In genomic region chr11:5829327-5829726, GRCm38 (mm10) we compare ENCODE assay signal across 31 mouse cellular contexts. TPM values are rescaled to one million over a fixed set of nuclear protein-coding genes. Genes with fewer than 3 reads are reported as not detected.
A peak's percentile ranks its signal among the peaks of the same experiment; 100 is the strongest.
DNase-seq lines count a peak whose midpoint lies in the region; ATAC-seq and TF ChIP-seq lines count a peak whose summit lies in the region.
"Had no signal": no experiment of that assay in that cellular context is flagged by ENCODE, and none has a peak within 500 bp of the region (broad histone marks: within the 10 kb centered on the region; RNA-seq: fewer than 3 reads in every experiment).

No protein-coding gene starts in this region.

- DNase-seq in lung, adult 2 months: no peak
- DNase-seq in forebrain, postnatal 0 days: no peak
- no peak for DNase-seq in right cerebral cortex, postnatal 14 days
- DNase-seq: adrenal gland, adult 8-10 months; cerebellum, adult 8-10 months; cerebellum, postnatal 25 days; heart, postnatal 14 days; kidney, adult 8-10 months; kidney, postnatal 4 days; layer of hippocampus, postnatal 36 days; liver; right cerebral cortex, adult 18-20 months; right cerebral cortex, postnatal 4 days had no signal

- H3K4me2 ChIP-seq in lung, embryonic 16.5 days (ENCODE audit: low read depth, low read length): no peak overlapping the region
- H3K4me2 ChIP-seq in forebrain, postnatal 0 days (ENCODE audit: low read depth): no peak overlapping the region
- H3K4me2 ChIP-seq: forebrain, embryonic 13.5 days; heart, embryonic 12.5 days; hindbrain, embryonic 12.5 days; intestine, embryonic 15.5 days; liver, embryonic 15.5 days; lung, embryonic 15.5 days; midbrain, embryonic 15.5 days; neural tube, embryonic 15.5 days; stomach, embryonic 15.5 days had no signal

- H3K27me3 ChIP-seq in lung, embryonic 16.5 days (ENCODE audit: control insufficient read depth, insufficient read depth, low read depth, low read length): no peaks in the 10 kb centered on the region
- no peaks in the 10 kb centered on the region for H3K27me3 ChIP-seq in forebrain, postnatal 0 days (ENCODE audit: insufficient read depth, low read length)
- H3K27me3 ChIP-seq: CH12.LX; forebrain, embryonic 13.5 days; heart, embryonic 12.5 days; hindbrain, embryonic 12.5 days; intestine, embryonic 15.5 days; liver, embryonic 15.5 days; lung, embryonic 15.5 days; midbrain, embryonic 15.5 days; neural tube, embryonic 15.5 days; stomach, embryonic 15.5 days had no signal

- no peak for TF ChIP-seq CTCF in lung, adult 2 months (IDR thresholded peaks at IDR 0.05; ENCODE audit: insufficient read depth, low read length)
- TF ChIP-seq CTCF in bone marrow, adult 2 months (IDR thresholded peaks at IDR 0.05; ENCODE audit: control insufficient read depth, insufficient read depth, low read length): no peak
- no peak for TF ChIP-seq CTCF in forebrain, postnatal 0 days (IDR thresholded peaks at IDR 0.05; ENCODE audit: low read depth)

- no peak overlapping the region for H3K27ac ChIP-seq in lung, embryonic 16.5 days (ENCODE audit: low read length)
- H3K27ac ChIP-seq in bone marrow, adult 2 months (ENCODE audit: control insufficient read depth, insufficient read depth, low read depth, low read length, poor library complexity): peak overlapping the region; percentile 5; the same call in 1 of the 2 replicates
- H3K27ac ChIP-seq in forebrain, postnatal 0 days (ENCODE audit: low read depth, low read length): no peak overlapping the region
- H3K27ac ChIP-seq: forebrain, embryonic 13.5 days; hindbrain, embryonic 12.5 days; hindbrain, postnatal 0 days; intestine, embryonic 15.5 days; kidney, postnatal 0 days; liver, embryonic 15.5 days; lung, embryonic 15.5 days; macrophage; midbrain, embryonic 10.5 days; midbrain, embryonic 15.5 days; neural tube, embryonic 15.5 days; stomach, embryonic 15.5 days had no signal

- TF ChIP-seq POLR2A in lung, adult 2 months (IDR thresholded peaks at IDR 0.05; ENCODE audit: borderline replicate concordance, extremely low read depth, low read depth, low read length): no peak
- no peak for TF ChIP-seq POLR2A in bone marrow, adult 2 months (IDR thresholded peaks at IDR 0.05; ENCODE audit: borderline replicate concordance, control insufficient read depth, low read depth, low read length)

- H3K9ac ChIP-seq in lung, embryonic 16.5 days (ENCODE audit: low read length): no peak overlapping the region
- H3K9ac ChIP-seq in forebrain, postnatal 0 days: no peak overlapping the region
- H3K9ac ChIP-seq: forebrain, embryonic 13.5 days; heart, embryonic 12.5 days; hindbrain, embryonic 12.5 days; intestine, embryonic 15.5 days; liver, embryonic 15.5 days; lung, embryonic 15.5 days; midbrain, embryonic 15.5 days; neural tube, embryonic 15.5 days; stomach, embryonic 15.5 days had no signal

- WGBS in lung, embryonic 16.5 days: 84% methylated on average over 12 of the region's 12 CpGs
- WGBS in lung, adult 2 months: 74% methylated on average over 12 of the region's 12 CpGs
- WGBS in bone marrow, adult 2 months: 20% methylated on average over 12 of the region's 12 CpGs
- 93% methylated on average over 12 of the region's 12 CpGs for WGBS in forebrain, postnatal 0 days

- H3K36me3 ChIP-seq in lung, embryonic 16.5 days (ENCODE audit: control insufficient read depth, insufficient read depth, low read length): peaks cover 19% of the 10 kb centered on the region; the same call in 1 of the 2 replicates
- H3K36me3 ChIP-seq in forebrain, postnatal 0 days (ENCODE audit: insufficient read depth): peaks cover 44% of the 10 kb centered on the region

- H3K4me3 ChIP-seq in lung, embryonic 16.5 days (ENCODE audit: low read length): no peak overlapping the region
- H3K4me3 ChIP-seq in lung, adult 2 months (replicated peaks; ENCODE audit: extremely low read depth, low read depth, low read length): no peak overlapping the region
- H3K4me3 ChIP-seq in bone marrow, adult 2 months (replicated peaks; ENCODE audit: control insufficient read depth, low read depth, low read length): no peak overlapping the region
- no peak overlapping the region for H3K4me3 ChIP-seq in forebrain, postnatal 0 days (ENCODE audit: low read depth, low read length)
- H3K4me3 ChIP-seq: forebrain, embryonic 13.5 days; heart, embryonic 12.5 days; hindbrain, embryonic 12.5 days; intestine, embryonic 15.5 days; liver, embryonic 15.5 days; lung, embryonic 15.5 days; midbrain, embryonic 10.5 days; midbrain, embryonic 15.5 days; neural tube, embryonic 15.5 days; stomach, embryonic 15.5 days had no signal

- no peaks in the 10 kb centered on the region for H3K4me1 ChIP-seq in lung, embryonic 16.5 days (replicated peaks; ENCODE audit: control insufficient read depth, insufficient read depth, low read length)
- H3K4me1 ChIP-seq in lung, adult 2 months (ENCODE audit: control insufficient read depth, insufficient read depth, low read length): no peaks in the 10 kb centered on the region
- H3K4me1 ChIP-seq in bone marrow, adult 2 months (ENCODE audit: control insufficient read depth, insufficient read depth, low read length): peaks cover 7% of the 10 kb centered on the region
- H3K4me1 ChIP-seq in forebrain, postnatal 0 days (ENCODE audit: insufficient read depth): no peaks in the 10 kb centered on the region
- H3K4me1 ChIP-seq: forebrain, embryonic 13.5 days; hindbrain, embryonic 12.5 days; intestine, embryonic 15.5 days; lung, embryonic 15.5 days; midbrain, embryonic 10.5 days; midbrain, embryonic 15.5 days; neural tube, embryonic 15.5 days; stomach, embryonic 15.5 days had no signal

- 0 out of 2 replicates have a peak, but pooled peaks have one; percentile 4 for ATAC-seq in lung, embryonic 16.5 days (ENCODE audit: low read depth)
- ATAC-seq in hematopoietic stem cell, adult 5-6 weeks (replicated peaks in 1 of 2; ENCODE audit: insufficient read depth in 1 of 2, low FRiP score in 2 of 2, low TSS enrichment in 1 of 2, low read depth in 1 of 2, poor library complexity in 2 of 2, severe bottlenecking in 2 of 2): peak; percentile 72 to 74
- ATAC-seq in forebrain, postnatal 0 days: no peak
- ATAC-seq: forebrain, embryonic 13.5 days; hindbrain, postnatal 0 days; intestine, embryonic 15.5 days; midbrain, embryonic 15.5 days had no signal

- H3K9me3 ChIP-seq in lung, embryonic 16.5 days (ENCODE audit: control insufficient read depth, low read length): no peaks in the 10 kb centered on the region
- H3K9me3 ChIP-seq in forebrain, postnatal 0 days (ENCODE audit: low read length): no peaks in the 10 kb centered on the region
- H3K9me3 ChIP-seq: forebrain, embryonic 13.5 days; G1E; heart, embryonic 12.5 days; hindbrain, embryonic 12.5 days; intestine, embryonic 15.5 days; liver, embryonic 15.5 days; lung, embryonic 15.5 days; midbrain, embryonic 10.5 days; midbrain, embryonic 15.5 days; neural tube, embryonic 15.5 days; stomach, embryonic 15.5 days had no signal

RNA-seq across cellular contexts. Expression of gene Polm, which starts 8.5 kb away (rescaled TPM):
- polyA plus RNA-seq in lung, embryonic 16.5 days (2015; fragmentation: Nextera tagmentation; extraction: Ambion mirVana): 8.0 and 8.4 TPM in 2 replicates
- 28.1 and 34.2 TPM in 2 replicates for polyA plus RNA-seq in lung, adult 2 months (2012; rRNA removed)
- 16.8 and 42.5 TPM in 2 replicates for polyA plus RNA-seq in bone marrow, adult 2 months (2011; ENCODE audit: insufficient read depth, insufficient read length, low replicate concordance, missing spikeins)
- total RNA-seq in hematopoietic stem cell, adult 5-6 weeks (2017): 1.4 and 5.1 TPM in 2 replicates
- total RNA-seq in forebrain, postnatal 0 days (2014; rRNA removed): 7.5 and 9.7 TPM in 2 replicates
- 4.6 and 6.0 TPM in 2 replicates for polyA plus RNA-seq in forebrain, postnatal 0 days (2015; fragmentation: Nextera tagmentation; extraction: Ambion mirVana)

RNA-seq across cellular contexts. Expression of gene Pgam2, which starts 25.8 kb away (rescaled TPM):
- 46.8 and 52.4 TPM in 2 replicates for polyA plus RNA-seq in lung, embryonic 16.5 days (2015; fragmentation: Nextera tagmentation; extraction: Ambion mirVana)
- 14.4 and 79.5 TPM in 2 replicates for polyA plus RNA-seq in lung, adult 2 months (2012; rRNA removed)
- polyA plus RNA-seq in bone marrow, adult 2 months (2011; ENCODE audit: insufficient read depth, insufficient read length, low replicate concordance, missing spikeins): 3.9 and 8.6 TPM in 2 replicates
- 1.2 TPM in 1 of 2 replicates, not detected in the other for total RNA-seq in hematopoietic stem cell, adult 5-6 weeks (2017)
- 0.38 and 3.5 TPM in 2 replicates for total RNA-seq in forebrain, postnatal 0 days (2014; rRNA removed)
- polyA plus RNA-seq in forebrain, postnatal 0 days (2015; fragmentation: Nextera tagmentation; extraction: Ambion mirVana): 3.3 and 3.5 TPM in 2 replicates
- total RNA-seq: adrenal gland, adult 8-10 months had no signal
- polyA plus RNA-seq: macrophage had no signal

RNA-seq across cellular contexts. Expression of gene Aebp1, which starts 32.4 kb away (rescaled TPM):
- polyA plus RNA-seq in lung, embryonic 16.5 days (2015; fragmentation: Nextera tagmentation; extraction: Ambion mirVana): 35.1 and 37.4 TPM in 2 replicates
- polyA plus RNA-seq in lung, adult 2 months (2012; rRNA removed): 79.4 and 84.8 TPM in 2 replicates
- polyA plus RNA-seq in bone marrow, adult 2 months (2011; ENCODE audit: insufficient read depth, insufficient read length, low replicate concordance, missing spikeins): 0.84 and 2.3 TPM in 2 replicates
- 0.25 and 0.65 TPM in 2 replicates for total RNA-seq in hematopoietic stem cell, adult 5-6 weeks (2017)
- 9.8 and 14.9 TPM in 2 replicates for total RNA-seq in forebrain, postnatal 0 days (2014; rRNA removed)
- 15.9 and 19.8 TPM in 2 replicates for polyA plus RNA-seq in forebrain, postnatal 0 days (2015; fragmentation: Nextera tagmentation; extraction: Ambion mirVana)
- total RNA-seq: G1E had no signal
- polyA plus RNA-seq: G1E had no signal

RNA-seq across cellular contexts. Expression of gene Dbnl, which starts 41.0 kb away (rescaled TPM):
- 110 and 111 TPM in 2 replicates for polyA plus RNA-seq in lung, embryonic 16.5 days (2015; fragmentation: Nextera tagmentation; extraction: Ambion mirVana)
- 69.8 and 91.4 TPM in 2 replicates for polyA plus RNA-seq in lung, adult 2 months (2012; rRNA removed)
- polyA plus RNA-seq in bone marrow, adult 2 months (2011; ENCODE audit: insufficient read depth, insufficient read length, low replicate concordance, missing spikeins): 48.8 and 72.4 TPM in 2 replicates
- 71.7 and 93.2 TPM in 2 replicates for total RNA-seq in hematopoietic stem cell, adult 5-6 weeks (2017)
- 72.6 and 77.8 TPM in 2 replicates for total RNA-seq in forebrain, postnatal 0 days (2014; rRNA removed)
- polyA plus RNA-seq in forebrain, postnatal 0 days (2015; fragmentation: Nextera tagmentation; extraction: Ambion mirVana): 101 and 130 TPM in 2 replicates

RNA-seq across cellular contexts. Expression of gene Pold2, which starts 48.8 kb away (rescaled TPM):
- polyA plus RNA-seq in lung, embryonic 16.5 days (2015; fragmentation: Nextera tagmentation; extraction: Ambion mirVana): 127 and 139 TPM in 2 replicates
- 80.3 and 102 TPM in 2 replicates for polyA plus RNA-seq in lung, adult 2 months (2012; rRNA removed)
- 13.9 and 19.9 TPM in 2 replicates for polyA plus RNA-seq in bone marrow, adult 2 months (2011; ENCODE audit: insufficient read depth, insufficient read length, low replicate concordance, missing spikeins)
- 39.9 and 55.8 TPM in 2 replicates for total RNA-seq in hematopoietic stem cell, adult 5-6 weeks (2017)
- total RNA-seq in forebrain, postnatal 0 days (2014; rRNA removed): 20.4 and 29.0 TPM in 2 replicates
- polyA plus RNA-seq in forebrain, postnatal 0 days (2015; fragmentation: Nextera tagmentation; extraction: Ambion mirVana): 48.0 and 51.3 TPM in 2 replicates
